Mouse (Mus musculus) C2C12 (cell line): ENCODE measurements around the gene Sacm1l.

Experiments used
- CEBPB ChIP-seq: IDR thresholded peaks from one replicate; pipeline ENCODE4 v1.6.1; 2011; ENCODE audit warnings: low read depth, mild to moderate bottlenecking, control low read depth, moderate library complexity
- CTCF ChIP-seq: IDR thresholded peaks from one replicate; pipeline ENCODE4 v1.5.1; 2011; ENCODE audit not compliant: control insufficient read depth, insufficient read depth, insufficient read length
- MAX ChIP-seq: IDR thresholded peaks from one replicate; pipeline ENCODE4 v1.6.1; 2011; ENCODE audit warnings: mild to moderate bottlenecking, control low read depth
- MYOG ChIP-seq: IDR thresholded peaks from one replicate; pipeline ENCODE4 v1.6.1; 2011; ENCODE audit not compliant: control insufficient read depth, insufficient read length; ENCODE audit errors: extremely low read depth
- USF1 ChIP-seq: IDR thresholded peaks from one replicate; pipeline ENCODE4 v1.6.1; 2011; ENCODE audit warnings: low read depth, mild to moderate bottlenecking, control low read depth, moderate library complexity

- no peak for TF ChIP-seq CTCF
- no peak for TF ChIP-seq MYOG
- TF ChIP-seq USF1 = no peak
- TF ChIP-seq CEBPB = no peak
- TF ChIP-seq MAX = no peak
Measured at GRCm38 (mm10) chr9:123500480-123500879, 29.1 kb upstream of the Sacm1l start.
